Mouse (Mus musculus): Measurements from ENCODE around the gene Serp1.

- TF ChIP-seq CTCF (IDR thresholded peaks at IDR 0.05; ENCODE audit: borderline replicate concordance, insufficient read depth, low read depth, low read length) (no peak), POLR2A (IDR thresholded peaks at IDR 0.05; ENCODE audit: borderline replicate concordance, insufficient read depth, low read length) (no peak)
These were observed 7.9 kb downstream of the Serp1 start for GRCm38 (mm10) chr3:58517800-58518199.
